Mouse (Mus musculus): ENCODE measurements around the gene Il31. TPM values are rescaled to one million over a fixed set of nuclear protein-coding genes. Genes with fewer than 3 reads are reported as not detected.
A peak's percentile ranks its signal among the peaks of the same experiment; 100 is the strongest.

Il31 gene
- total RNA-seq, 1 experiment = not detected

GRCm38 (mm10) chr5:123507936-123508723 lies 18.8 kb upstream of the Il31 start:
- in situ Hi-C loops (cut with MboI; ENCODE audit: low sequenced_read_pairs in 2 of 2, unreplicated experiment in 2 of 2) = no loop called here
- no peaks in the 10 kb centered on the region for H3K9me3 ChIP-seq (ENCODE audit: control insufficient read depth, insufficient read depth, low read depth, low read length)
- TF ChIP-seq HCFC1 (IDR thresholded peaks at IDR 0.05; ENCODE audit: borderline replicate concordance, insufficient read depth, low read length) (no peak), ZC3H11A (IDR thresholded peaks at IDR 0.05; ENCODE audit: borderline replicate concordance, low read depth, low read length) (no peak), ZNF384 (IDR thresholded peaks at IDR 0.05; ENCODE audit: low read depth, low read length) (no peak), CHD2 (IDR thresholded peaks at IDR 0.05; ENCODE audit: low read depth, low read length) (0 out of 2 replicates have a peak, but pooled peaks have one; percentile 17), MAFK (IDR thresholded peaks at IDR 0.05; ENCODE audit: insufficient read depth, low read depth, low read length) (no peak)
- H3K4me3 ChIP-seq (ENCODE audit: insufficient read depth in 1 of 2, low read depth in 1 of 2, low read length in 2 of 2, poor library complexity in 1 of 2, severe bottlenecking in 1 of 2) = peak overlapping the region; percentile 70 to 85
- DNase-seq (ENCODE audit: low read depth, low spot score) = peak; percentile 89
- H3K27ac ChIP-seq (ENCODE audit: insufficient read depth, low read depth, low read length, poor library complexity, severe bottlenecking) = no peak overlapping the region
- peaks cover 8% of the 10 kb centered on the region; the same call in 1 of the 2 replicates for H3K36me3 ChIP-seq (ENCODE audit: control insufficient read depth, insufficient read depth, low read length, poor library complexity, severe bottlenecking)
- H3K4me1 ChIP-seq (ENCODE audit: control insufficient read depth in 2 of 2, insufficient read depth in 2 of 2, low read length in 2 of 2, poor library complexity in 1 of 2) = peaks cover 2 to 15% of the 10 kb centered on the region in 2 experiments; a peak in 3 of 4 replicates
- peak overlapping the region; percentile 78 for H3K9ac ChIP-seq (ENCODE audit: insufficient read depth, low read depth, low read length, poor library complexity, severe bottlenecking)

- no peak overlapping the region for H3K9ac ChIP-seq (ENCODE audit: insufficient read depth, low read depth, low read length, poor library complexity, severe bottlenecking)
- H3K27ac ChIP-seq (ENCODE audit: insufficient read depth, low read depth, low read length, poor library complexity, severe bottlenecking) = no peak overlapping the region
- no peak for TF ChIP-seq ZC3H11A (IDR thresholded peaks at IDR 0.05; ENCODE audit: borderline replicate concordance, low read depth, low read length)
- TF ChIP-seq ZNF384 (IDR thresholded peaks at IDR 0.05; ENCODE audit: low read depth, low read length) = no peak
- no peak for TF ChIP-seq HCFC1 (IDR thresholded peaks at IDR 0.05; ENCODE audit: borderline replicate concordance, insufficient read depth, low read length)
- no peak for TF ChIP-seq CHD2 (IDR thresholded peaks at IDR 0.05; ENCODE audit: low read depth, low read length)
- TF ChIP-seq MAFK (IDR thresholded peaks at IDR 0.05; ENCODE audit: insufficient read depth, low read depth, low read length) = no peak
- no peaks in the 10 kb centered on the region for H3K36me3 ChIP-seq (ENCODE audit: control insufficient read depth, insufficient read depth, low read length, poor library complexity, severe bottlenecking)
- H3K4me1 ChIP-seq (ENCODE audit: control insufficient read depth in 2 of 2, insufficient read depth in 2 of 2, low read length in 2 of 2, poor library complexity in 1 of 2) = peaks cover 0 to 15% of the 10 kb centered on the region in 2 experiments; a peak in 2 of 4 replicates
- DNase-seq (ENCODE audit: low read depth, low spot score) = no peak
- H3K9me3 ChIP-seq (ENCODE audit: control insufficient read depth, insufficient read depth, low read depth, low read length) = no peaks in the 10 kb centered on the region
- in situ Hi-C loops (cut with MboI; ENCODE audit: low sequenced_read_pairs in 2 of 2, unreplicated experiment in 2 of 2) = no loop called here
- H3K4me3 ChIP-seq (ENCODE audit: insufficient read depth in 1 of 2, low read depth in 1 of 2, low read length in 2 of 2, poor library complexity in 1 of 2, severe bottlenecking in 1 of 2) = no peak overlapping the region
Measured at GRCm38 (mm10) chr5:123501973-123502372, 12.7 kb upstream of the Il31 start.

- no peak overlapping the region for H3K27ac ChIP-seq (ENCODE audit: insufficient read depth, low read depth, low read length, poor library complexity, severe bottlenecking)
- H3K9ac ChIP-seq (ENCODE audit: insufficient read depth, low read depth, low read length, poor library complexity, severe bottlenecking) = no peak overlapping the region
- H3K4me1 ChIP-seq (ENCODE audit: control insufficient read depth in 2 of 2, insufficient read depth in 2 of 2, low read length in 2 of 2, poor library complexity in 1 of 2) = peaks cover 0 to 21% of the 10 kb centered on the region in 2 experiments; a peak in 2 of 4 replicates
- in situ Hi-C loops (cut with MboI; ENCODE audit: low sequenced_read_pairs in 2 of 2, unreplicated experiment in 2 of 2) = no loop called here
- H3K9me3 ChIP-seq (ENCODE audit: control insufficient read depth, insufficient read depth, low read depth, low read length) = no peaks in the 10 kb centered on the region
- no peaks in the 10 kb centered on the region for H3K36me3 ChIP-seq (ENCODE audit: control insufficient read depth, insufficient read depth, low read length, poor library complexity, severe bottlenecking)
- H3K4me3 ChIP-seq (ENCODE audit: insufficient read depth in 1 of 2, low read depth in 1 of 2, low read length in 2 of 2, poor library complexity in 1 of 2, severe bottlenecking in 1 of 2) = no peak overlapping the region
- DNase-seq (ENCODE audit: low read depth, low spot score) = no peak
- TF ChIP-seq MAFK (IDR thresholded peaks at IDR 0.05; ENCODE audit: insufficient read depth, low read depth, low read length) (no peak), ZC3H11A (IDR thresholded peaks at IDR 0.05; ENCODE audit: borderline replicate concordance, low read depth, low read length) (0 out of 2 replicates have a peak, but pooled peaks have one; percentile 3), ZNF384 (IDR thresholded peaks at IDR 0.05; ENCODE audit: low read depth, low read length) (no peak)
Measured at GRCm38 (mm10) chr5:123499717-123500116, 10.4 kb upstream of the Il31 start.

GRCm38 (mm10) chr5:123489935-123490334 lies 646 bp upstream of the Il31 start:
- Histone ChIP-seq H3K27ac (ENCODE audit: insufficient read depth, low read depth, low read length, poor library complexity, severe bottlenecking) (no peak overlapping the region), H3K9me3 (ENCODE audit: control insufficient read depth, insufficient read depth, low read depth, low read length) (no peaks in the 10 kb centered on the region), H3K4me1 (ENCODE audit: control insufficient read depth in 2 of 2, insufficient read depth in 2 of 2, low read length in 2 of 2, poor library complexity in 1 of 2) (peaks cover 2 to 6% of the 10 kb centered on the region in 2 experiments; a peak in 1 of 4 replicates), H3K9ac (ENCODE audit: insufficient read depth, low read depth, low read length, poor library complexity, severe bottlenecking) (no peak overlapping the region), H3K4me3 (ENCODE audit: insufficient read depth in 1 of 2, low read depth in 1 of 2, low read length in 2 of 2, poor library complexity in 1 of 2, severe bottlenecking in 1 of 2) (no peak overlapping the region), H3K36me3 (ENCODE audit: control insufficient read depth, insufficient read depth, low read length, poor library complexity, severe bottlenecking) (no peaks in the 10 kb centered on the region)
- DNase-seq (ENCODE audit: low read depth, low spot score) = no peak
- TF ChIP-seq CHD2 (IDR thresholded peaks at IDR 0.05; ENCODE audit: low read depth, low read length) = no peak
- TF ChIP-seq ZC3H11A (IDR thresholded peaks at IDR 0.05; ENCODE audit: borderline replicate concordance, low read depth, low read length) = no peak
- no peak for TF ChIP-seq ZNF384 (IDR thresholded peaks at IDR 0.05; ENCODE audit: low read depth, low read length)
- TF ChIP-seq HCFC1 (IDR thresholded peaks at IDR 0.05; ENCODE audit: borderline replicate concordance, insufficient read depth, low read length) = no peak
- TF ChIP-seq MAFK (IDR thresholded peaks at IDR 0.05; ENCODE audit: insufficient read depth, low read depth, low read length) = no peak
- in situ Hi-C loops (cut with MboI; ENCODE audit: low sequenced_read_pairs in 2 of 2, unreplicated experiment in 2 of 2) = no loop called here
